Mouse (Mus musculus): ENCODE data around the gene Olfr965. TPM values are rescaled to one million over a fixed set of nuclear protein-coding genes. Genes with fewer than 3 reads are reported as not detected.
"Not testable (repeated sequence)": the region's sequence is repeated elsewhere in the genome, so short reads cannot be mapped to it uniquely, and the experiment has no call there.

Olfr965 gene
- not detected for total RNA-seq (2021)
- long read RNA-seq, experiment 1: 0 reads
- long read RNA-seq, experiment 2: 0 reads

DNA sequence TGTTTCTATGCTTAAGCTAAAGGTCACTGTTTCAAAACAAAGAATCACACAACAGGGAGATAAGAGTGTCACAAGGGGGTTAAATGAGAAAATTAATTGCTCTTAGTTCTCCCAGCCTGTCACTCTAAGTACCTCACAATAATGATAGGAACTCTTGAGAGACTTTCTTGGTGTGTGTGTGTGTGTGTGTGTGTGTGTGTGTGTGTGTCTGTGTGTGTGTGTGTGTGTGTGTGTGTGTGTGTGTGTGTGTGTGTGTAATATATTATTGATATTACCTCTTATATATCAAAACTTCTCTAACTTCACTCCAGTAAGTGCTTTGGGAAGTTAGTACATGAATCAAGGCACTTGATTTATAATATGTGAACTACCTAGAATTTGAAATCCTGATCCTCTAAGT lies at the start of gene Olfr965:
Olfr965 (plus strand) TSS at position 301 of the 400 bp plus-strand sequence.
- Histone ChIP-seq H3K27ac (no peak within 1 kb of the TSS), H3K4me3 (no peak within 1 kb of the TSS)
- DNase-seq (ENCODE audit: low spot score in 2 of 2): no peak
- TF ChIP-seq CTCF (conservative IDR thresholded peaks at IDR 0.05): no peak

DNA sequence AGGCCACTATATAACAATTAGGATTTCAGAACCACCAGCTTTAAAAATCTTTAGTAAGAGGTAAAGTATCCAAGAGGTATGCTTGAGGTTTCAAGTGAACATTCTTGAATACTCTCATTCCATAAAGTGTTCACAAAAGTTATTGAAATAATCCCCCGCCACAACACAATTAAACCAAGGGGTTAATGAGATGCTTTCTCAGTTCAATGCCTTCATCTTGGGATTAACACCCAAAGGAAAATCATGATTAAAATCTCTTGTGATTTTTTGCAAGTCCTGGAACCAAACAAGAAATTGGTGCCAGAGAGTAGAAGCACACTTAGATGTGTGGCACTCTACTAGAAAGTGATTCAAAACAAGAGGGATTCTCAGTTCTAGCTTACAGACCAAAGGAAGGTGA lies 44.2 kb upstream of the Olfr965 start, which contains the start of gene Olfr963:
Olfr963 (plus strand) TSS at position 301 of the 400 bp plus-strand sequence.
- no peak within 1 kb of the TSS for H3K27ac ChIP-seq
- no peak within 1 kb of the TSS for H3K4me3 ChIP-seq
- DNase-seq (ENCODE audit: low spot score in 2 of 2): no peak
- TF ChIP-seq CTCF (conservative IDR thresholded peaks at IDR 0.05): no peak

DNA sequence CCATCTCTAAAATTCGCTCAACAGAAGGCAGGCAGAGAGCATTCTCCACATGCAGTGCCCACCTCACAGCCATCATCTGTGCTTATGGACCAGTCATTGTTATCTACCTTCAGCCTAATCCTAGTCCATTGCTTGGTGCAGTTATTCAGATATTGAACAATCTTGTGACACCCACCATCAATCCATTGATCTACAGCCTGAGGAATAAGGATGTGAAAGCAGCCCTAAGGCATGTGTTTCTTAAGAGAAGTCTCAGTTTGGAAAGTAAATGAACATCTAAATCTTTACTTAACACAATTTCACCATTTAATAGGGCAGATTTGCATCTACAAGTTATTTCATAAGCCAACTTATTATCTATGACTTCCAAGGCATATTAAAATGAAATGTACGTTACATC lies 41.4 kb upstream of the Olfr965 start:
- H3K27ac ChIP-seq: no peak overlapping the region
- DNase-seq (ENCODE audit: low spot score in 2 of 2): no peak
- TF ChIP-seq CTCF (conservative IDR thresholded peaks at IDR 0.05): no peak
- H3K4me3 ChIP-seq: no peak overlapping the region

DNA sequence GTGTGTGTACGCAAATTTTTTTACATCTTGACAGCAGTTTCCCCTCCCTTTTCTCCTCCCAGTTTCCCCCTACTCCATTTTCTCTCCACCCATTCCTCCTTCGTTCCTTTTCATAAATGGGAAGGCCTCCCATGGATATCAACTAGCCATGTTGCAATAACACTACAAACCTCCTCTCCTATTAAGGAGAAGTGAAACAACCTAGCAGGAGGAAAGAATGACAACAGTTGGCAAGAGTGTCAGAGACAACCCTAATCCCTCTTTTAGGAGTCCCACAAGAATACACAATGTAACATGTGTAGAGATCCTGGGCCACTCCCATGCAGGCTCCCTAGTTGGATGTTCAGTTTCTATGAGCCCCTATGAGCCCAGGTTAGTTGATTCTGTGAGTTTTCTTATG lies 36.3 kb upstream of the Olfr965 start:
- DNase-seq (ENCODE audit: low spot score in 2 of 2): no peak
- no peak for TF ChIP-seq CTCF (conservative IDR thresholded peaks at IDR 0.05)
- no peak overlapping the region for H3K4me3 ChIP-seq
- no peak overlapping the region for H3K27ac ChIP-seq

DNA sequence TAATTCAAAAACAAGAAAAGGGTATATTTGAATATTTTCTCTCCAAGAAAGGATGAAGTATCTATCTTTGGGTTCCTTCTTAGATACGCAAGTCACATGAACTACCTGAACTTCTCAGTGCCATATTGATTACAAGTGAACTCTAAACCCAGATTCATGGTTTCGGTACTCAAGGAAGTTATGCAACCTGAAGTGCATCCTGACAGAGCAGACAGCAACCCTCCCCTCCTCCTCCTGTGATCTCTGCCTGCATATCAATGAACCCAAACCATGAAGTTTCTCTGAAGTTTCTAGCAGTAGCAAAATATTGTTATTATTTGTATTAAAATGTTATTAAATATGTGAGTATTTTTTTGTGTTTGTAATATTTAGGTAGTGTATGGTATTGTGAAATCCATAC lies 32.6 kb upstream of the Olfr965 start:
- no peak for DNase-seq (ENCODE audit: low spot score in 2 of 2)
- TF ChIP-seq CTCF (conservative IDR thresholded peaks at IDR 0.05): no peak
- Histone ChIP-seq H3K27ac (no peak overlapping the region), H3K4me3 (no peak overlapping the region)

DNA sequence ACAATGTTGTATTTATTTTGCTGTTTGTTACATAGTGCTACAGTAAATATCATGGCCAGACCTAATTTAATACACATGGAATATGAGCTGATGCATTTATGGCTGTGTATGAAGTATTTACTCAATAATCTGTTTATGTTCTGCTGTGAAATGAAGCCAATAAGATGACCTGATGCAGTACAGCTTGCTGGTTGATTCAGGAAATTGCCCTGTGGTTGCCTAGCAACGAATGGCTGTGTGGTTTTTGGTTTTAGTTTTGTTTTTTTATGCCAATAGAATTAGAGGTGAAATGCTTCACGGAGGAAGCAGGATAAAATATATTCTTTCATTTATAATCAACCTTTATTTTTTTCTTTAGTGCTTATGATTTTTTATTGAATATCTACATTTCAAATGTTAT lies 31.9 kb upstream of the Olfr965 start:
- DNase-seq (ENCODE audit: low spot score in 2 of 2): peak in 1 of 2 experiments; percentile 4

DNA sequence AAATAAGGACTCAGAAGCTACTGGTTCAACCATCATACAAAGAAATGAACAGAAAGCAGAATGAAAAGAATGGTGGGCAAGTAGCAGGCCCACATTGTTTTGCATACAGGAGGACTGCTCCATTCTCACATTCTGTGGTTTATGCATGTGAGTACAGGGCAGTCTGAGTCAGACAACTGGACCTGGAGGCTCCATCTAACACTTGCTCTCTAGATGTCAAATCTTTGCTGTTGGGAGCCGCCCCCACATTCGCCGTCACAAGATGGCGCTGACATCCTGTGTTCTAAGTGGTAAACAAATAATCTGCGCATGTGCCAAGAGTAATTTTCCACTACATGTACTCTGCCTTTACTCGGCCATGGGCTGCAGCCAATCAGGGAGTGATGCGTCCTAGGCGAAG lies 10.0 kb upstream of the Olfr965 start:
- H3K4me3 ChIP-seq; DNase-seq (ENCODE audit: low spot score in 2 of 2); H3K27ac ChIP-seq: not testable (repeated sequence)

More for the DNA sequence above, 31.9 kb upstream of the Olfr965 start:
- Histone ChIP-seq H3K27ac (no peak overlapping the region), H3K4me3 (no peak overlapping the region)
- no peak for TF ChIP-seq CTCF (conservative IDR thresholded peaks at IDR 0.05)

DNA sequence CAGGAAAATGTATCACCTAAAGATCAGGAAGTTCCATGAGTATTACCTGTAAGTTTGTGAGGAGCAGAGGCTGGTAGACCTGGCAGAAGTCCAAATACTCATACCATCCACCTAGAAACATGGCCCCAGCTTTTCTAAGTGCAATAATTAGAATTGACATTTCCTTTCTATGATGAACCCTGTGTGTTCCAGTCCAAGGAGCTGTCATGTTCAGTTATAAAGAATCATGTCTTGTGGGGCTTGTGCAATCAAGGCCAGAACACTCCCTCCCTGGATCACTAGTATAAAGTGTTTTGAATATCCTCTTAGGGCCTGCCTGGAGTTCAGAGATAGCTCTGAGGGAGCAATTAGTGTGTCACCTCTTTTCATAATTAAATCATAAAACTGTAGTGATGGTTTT lies 4.1 kb upstream of the Olfr965 start, which contains the start of gene Olfr149:
Olfr149 (minus strand) TSS at position 101 of the 400 bp plus-strand sequence.
- H3K4me3 ChIP-seq: no peak within 1 kb of the TSS
- TF ChIP-seq CTCF (conservative IDR thresholded peaks at IDR 0.05): no peak
- no peak for DNase-seq (ENCODE audit: low spot score in 2 of 2)

DNA sequence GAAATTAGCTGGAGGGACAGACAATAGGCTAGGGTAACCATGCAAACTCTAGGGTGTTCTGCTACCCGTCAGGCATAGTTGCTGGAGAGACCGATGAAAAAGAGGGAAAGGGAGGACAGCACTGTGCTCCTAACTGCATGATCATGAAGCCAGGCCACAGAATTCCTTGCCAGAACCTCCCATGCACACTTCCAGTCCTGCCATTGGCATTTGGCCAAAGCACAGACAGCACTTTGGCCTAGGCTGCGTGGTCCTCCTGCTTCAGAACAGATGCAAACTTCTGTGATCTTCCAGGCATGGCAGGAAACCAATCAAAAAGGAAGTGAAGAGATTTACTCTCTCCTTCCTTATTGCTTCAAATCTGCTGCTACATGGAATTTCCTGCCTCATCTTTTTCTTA lies 2.2 kb upstream of the Olfr965 start:
- Histone ChIP-seq H3K27ac (no peak overlapping the region), H3K4me3 (no peak overlapping the region)
- no peak for DNase-seq (ENCODE audit: low spot score in 2 of 2)
- no peak for TF ChIP-seq CTCF (conservative IDR thresholded peaks at IDR 0.05)

More for the DNA sequence above, 4.1 kb upstream of the Olfr965 start, which contains the start of gene Olfr149:
- H3K27ac ChIP-seq: no peak within 1 kb of the TSS

DNA sequence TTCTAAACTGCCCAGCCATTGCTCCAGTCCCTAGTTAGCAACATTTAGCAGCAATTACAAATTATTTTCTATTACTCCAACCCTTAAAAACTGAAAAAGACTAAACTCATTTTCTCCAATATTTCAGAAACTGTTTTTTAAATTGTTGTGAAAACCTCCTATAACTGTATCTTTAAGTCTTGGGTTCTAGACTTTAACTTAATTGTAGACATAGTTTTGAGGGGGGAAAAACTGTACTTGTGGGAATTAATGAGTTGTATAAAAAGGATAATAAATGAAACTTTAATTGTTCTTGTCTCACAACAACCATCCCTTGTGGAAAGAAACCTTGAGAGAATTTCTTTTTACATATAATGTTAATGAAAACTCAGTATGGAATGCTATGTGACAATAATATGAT lies 19.5 kb downstream of the Olfr965 start, which contains the start of gene Olfr150:
Olfr150 (plus strand) TSS at position 301 of the 400 bp plus-strand sequence.
- Histone ChIP-seq H3K4me3 (no peak within 1 kb of the TSS), H3K27ac (no peak within 1 kb of the TSS)
- no peak for TF ChIP-seq CTCF (conservative IDR thresholded peaks at IDR 0.05)
- no peak for DNase-seq (ENCODE audit: low spot score in 2 of 2)

DNA sequence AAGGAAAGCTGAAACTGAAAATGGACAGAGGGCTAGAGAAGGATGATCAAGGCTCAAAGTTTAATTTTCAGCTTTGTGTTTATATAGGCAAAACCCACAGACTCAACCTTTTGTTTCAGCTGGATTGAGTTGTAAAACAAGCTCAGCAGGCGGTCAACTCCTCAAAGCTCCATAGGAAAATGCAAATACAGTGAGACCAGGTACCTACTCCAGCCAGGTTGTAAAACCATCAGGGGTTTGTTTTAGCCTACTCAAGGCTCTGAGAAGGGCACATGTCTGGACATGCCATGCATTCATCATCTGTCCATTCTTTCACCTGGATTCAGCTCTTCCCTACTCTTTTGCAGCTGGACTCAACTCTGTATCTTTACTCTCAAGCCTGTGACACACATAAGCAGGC lies 29.6 kb downstream of the Olfr965 start:
- no peak for TF ChIP-seq CTCF (conservative IDR thresholded peaks at IDR 0.05)
- Histone ChIP-seq H3K4me3 (no peak overlapping the region), H3K27ac (no peak overlapping the region)
- no peak for DNase-seq (ENCODE audit: low spot score in 2 of 2)

DNA sequence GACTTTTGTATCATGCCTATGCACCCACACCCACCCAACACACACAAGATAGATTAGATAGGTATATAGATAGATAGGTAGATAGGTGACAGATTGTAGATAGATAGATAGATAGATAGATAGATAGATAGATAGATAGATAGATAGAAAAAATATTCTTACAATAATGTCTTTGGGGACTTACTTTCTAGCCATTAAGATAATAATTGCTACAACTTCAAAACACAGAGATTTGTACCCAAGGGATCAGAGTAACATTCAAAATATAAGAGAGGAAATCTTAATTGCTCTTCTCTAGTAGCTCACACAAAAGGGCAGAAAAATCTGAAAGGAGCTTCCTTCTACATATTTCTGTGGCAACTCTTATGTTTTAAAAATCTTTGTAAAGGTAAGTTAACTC lies 34.8 kb downstream of the Olfr965 start, which contains the start of gene Olfr967:
Olfr967 (plus strand) TSS at position 301 of the 400 bp plus-strand sequence.
- peak within 1 kb of the TSS; percentile 44; the same call in 1 of the 2 replicates for H3K27ac ChIP-seq
- DNase-seq (ENCODE audit: low spot score in 2 of 2): no peak
- H3K4me3 ChIP-seq: no peak within 1 kb of the TSS
- TF ChIP-seq CTCF (conservative IDR thresholded peaks at IDR 0.05): no peak

DNA sequence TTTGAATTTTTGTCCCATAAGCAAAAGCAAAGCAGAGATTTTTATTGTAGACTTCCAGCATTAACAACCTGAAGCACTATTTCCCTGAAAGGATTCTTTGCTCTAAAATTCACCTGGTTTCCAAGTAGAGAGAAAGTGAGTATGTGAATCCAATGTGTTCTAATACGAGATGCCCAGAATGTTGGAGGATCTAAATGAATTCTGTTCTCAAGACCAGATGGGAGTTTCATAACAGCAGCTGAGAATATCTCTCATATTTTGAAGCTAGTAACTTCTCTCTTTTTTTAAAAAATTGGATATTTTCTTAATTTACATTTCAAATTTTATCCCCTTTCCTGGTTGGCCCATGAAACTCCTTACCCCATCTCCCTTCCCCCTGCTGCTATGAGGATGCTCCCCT lies 35.3 kb downstream of the Olfr965 start:
- Histone ChIP-seq H3K4me3 (no peak overlapping the region), H3K27ac (peak overlapping the region; percentile 44; the same call in 1 of the 2 replicates)
- no peak for TF ChIP-seq CTCF (conservative IDR thresholded peaks at IDR 0.05)
- DNase-seq (ENCODE audit: low spot score in 2 of 2): peak in 1 of 2 experiments; percentile 71

Other genes starting within 250 kb of the Olfr965 start
- gene Olfr955, start 239.4 kb upstream of the Olfr965 start, total RNA-seq (2021): not detected
- not detected for gene Olfr44, start 217.4 kb upstream of the Olfr965 start, total RNA-seq (2021)
- gene Olfr957, start 195.5 kb upstream of the Olfr965 start, total RNA-seq (2021): not detected
- gene Olfr958, start 157.3 kb upstream of the Olfr965 start, total RNA-seq (2021): not detected
- not detected for gene Olfr959, start 135.8 kb upstream of the Olfr965 start, total RNA-seq (2021)
- gene AW551984, start 107.0 kb upstream of the Olfr965 start, total RNA-seq (2021): 1 to 10 TPM; 3.3 to 4.1 TPM
- not detected for gene Olfr148, start 100.7 kb upstream of the Olfr965 start, total RNA-seq (2021)
- not detected for gene Olfr960, start 90.0 kb upstream of the Olfr965 start, total RNA-seq (2021)
- gene Olfr961, start 66.3 kb upstream of the Olfr965 start, total RNA-seq (2021): not detected
- gene Olfr963, start 44.1 kb upstream of the Olfr965 start, total RNA-seq (2021): not detected
- not detected for gene Olfr149, start 4.2 kb upstream of the Olfr965 start, total RNA-seq (2021)
- not detected for gene Olfr150, start 19.6 kb downstream of the Olfr965 start, total RNA-seq (2021)
- gene Olfr967, start 34.9 kb downstream of the Olfr965 start, total RNA-seq (2021): under 1 TPM in 1 of 2 experiments, not detected in 1; 0.41 TPM
- gene Olfr968, start 71.9 kb downstream of the Olfr965 start, total RNA-seq (2021): not detected
- not detected for gene Olfr969, start 79.6 kb downstream of the Olfr965 start, total RNA-seq (2021)
- gene Olfr970, start 97.5 kb downstream of the Olfr965 start, total RNA-seq (2021): not detected
- not detected for gene Olfr971, start 125.5 kb downstream of the Olfr965 start, total RNA-seq (2021)
- not detected for gene Olfr972, start 155.1 kb downstream of the Olfr965 start, total RNA-seq (2021)
- not detected for gene Olfr229, start 196.0 kb downstream of the Olfr965 start, total RNA-seq (2021)
- not detected for gene Olfr974, start 226.1 kb downstream of the Olfr965 start, total RNA-seq (2021)
- gene Olfr975, start 240.7 kb downstream of the Olfr965 start, total RNA-seq (2021): not detected
- not detected for gene Olfr976, start 249.8 kb downstream of the Olfr965 start, total RNA-seq (2021)

Measured in layer of hippocampus, adult 2 months (tissue).